Mouse (Mus musculus) kidney, adult 10 weeks (tissue): ENCODE results near the gene N4bp2l2. TPM values are rescaled to one million over a fixed set of nuclear protein-coding genes. Genes with fewer than 3 reads are reported as not detected.

Experiments used
- polyA plus RNA-seq: library from polyadenylated mRNA; stranded (reverse); fragments of 350-450 nt; fragmentation: Illumina TruSeq; extraction: RNeasy Lipid Tissue Mini Kit (QIAGEN cat#74804); gene quantifications from one replicate; pipeline ENCODE4 v1.2.3, GENCODE M21; 2014; ENCODE audit warnings: low read depth, low replicate concordance

Gene N4bp2l2
- 68.5 TPM for polyA plus RNA-seq

DNA sequence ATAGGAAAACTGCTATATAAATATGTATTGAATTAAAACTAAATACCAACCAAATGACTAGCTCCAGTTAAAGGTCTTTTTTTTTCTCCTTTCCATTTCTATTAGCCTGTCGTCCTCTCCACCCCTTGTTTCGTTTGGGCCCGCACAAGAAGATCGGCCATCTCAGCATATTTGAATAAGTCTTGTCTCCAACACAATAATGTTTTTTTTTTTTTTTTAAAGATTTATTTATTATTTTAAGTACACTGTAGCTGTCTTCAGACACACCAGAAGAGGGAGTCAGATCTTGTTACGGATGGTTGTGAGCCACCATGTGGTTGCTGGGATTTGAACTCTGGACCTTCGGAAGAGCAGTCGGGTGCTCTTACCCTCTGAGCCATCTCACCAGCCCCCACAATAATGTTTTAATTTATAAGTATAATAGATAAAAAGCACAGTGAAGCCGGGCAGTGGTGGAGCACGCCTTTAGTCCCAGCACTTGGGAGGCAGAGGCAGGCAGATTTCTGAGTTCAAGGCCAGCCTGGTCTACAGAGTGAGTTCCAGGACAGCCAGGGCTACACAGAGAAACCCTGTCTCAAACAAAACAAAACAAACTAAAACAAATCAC, at the start of gene N4bp2l2:
TSS of gene N4bp2l2 (minus strand) at position 51 of the 607 bp plus-strand sequence.

DNA sequence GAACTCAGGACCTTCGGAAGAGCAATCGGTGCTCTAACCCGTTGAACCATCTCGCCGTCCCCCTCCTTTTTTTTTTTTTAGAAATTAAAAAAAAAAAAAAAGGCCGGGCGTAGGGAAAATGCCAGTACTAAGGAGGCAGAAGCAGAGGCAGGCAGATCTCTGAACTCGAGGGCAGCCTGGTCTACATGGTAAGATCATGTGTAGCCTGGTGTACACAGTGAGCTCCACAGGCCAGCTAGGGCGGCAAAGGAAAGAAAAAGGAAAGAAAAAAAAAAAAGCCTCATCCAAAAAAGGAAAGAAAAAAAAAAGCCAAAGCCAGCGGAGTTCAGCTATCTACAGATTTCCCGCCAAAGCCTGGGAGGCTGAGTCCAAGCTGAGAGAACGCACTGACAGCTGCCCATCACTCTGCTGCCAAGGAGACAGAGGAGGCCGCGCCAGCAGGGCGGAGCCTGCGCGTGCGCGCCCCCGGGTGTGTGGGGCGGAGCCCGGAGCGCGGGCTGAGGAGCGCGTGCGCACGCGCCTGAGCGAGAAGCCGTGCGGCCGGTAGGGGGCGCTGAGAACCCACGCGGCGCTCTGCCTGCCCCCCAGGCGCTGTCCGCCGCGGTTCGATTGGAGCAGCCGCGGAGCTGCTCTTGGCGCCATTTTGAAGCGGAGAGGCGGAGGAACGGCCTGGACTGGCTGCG, 7.3 kb upstream of the N4bp2l2 start, which contains the start of gene Pds5b:
TSS of gene Pds5b (plus strand) at position 587 of the 683 bp plus-strand sequence.

DNA sequence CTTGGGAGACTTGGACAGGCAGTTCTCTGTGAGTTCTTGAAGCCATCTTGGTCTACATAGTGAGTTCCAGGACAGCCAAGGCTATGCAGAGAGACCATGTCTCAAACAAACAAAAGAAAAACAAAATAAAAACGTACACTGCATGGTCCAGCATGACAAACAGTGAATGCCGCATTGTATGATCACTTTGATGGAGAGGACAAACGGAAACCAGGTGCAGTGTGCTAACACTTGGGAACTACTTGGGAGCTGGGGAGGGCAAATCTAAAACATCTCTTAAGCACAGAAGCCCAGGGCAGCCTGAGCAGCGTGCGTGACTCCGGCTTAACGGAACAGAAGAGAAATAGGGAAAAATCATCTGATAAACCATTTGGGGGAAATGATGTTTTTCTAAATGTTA, 68.9 kb downstream of the N4bp2l2 start, which contains the start of gene N4bp2l1:
TSS of gene N4bp2l1 (minus strand) at position 101 of the 400 bp plus-strand sequence.

Other genes with a start within 250 kb of the N4bp2l2 start
- gene Zar1l, start 148.0 kb downstream of the N4bp2l2 start, polyA plus RNA-seq = not detected
- gene Brca2, start 143.6 kb downstream of the N4bp2l2 start, polyA plus RNA-seq = 2.4 TPM
- gene N4bp2l1, start 69.0 kb downstream of the N4bp2l2 start, polyA plus RNA-seq = 12.8 TPM
- 36.5 TPM for gene Pds5b, start 7.6 kb upstream of the N4bp2l2 start, polyA plus RNA-seq